Mouse (Mus musculus) 3T3-L1 (cell line): ENCODE data around the gene Fto.
A peak's percentile ranks its signal among the peaks of the same experiment; 100 is the strongest.

Experiments used
- DNase-seq: peaks from one replicate; pipeline ENCODE4 v3.0.0-alpha.2; 2015; ENCODE audit warnings: low read depth, low spot score

The Fto gene

GRCm38 (mm10) chr8:91496000-91496399, 182.7 kb downstream of the Fto start:
- no peak for DNase-seq

DNA sequence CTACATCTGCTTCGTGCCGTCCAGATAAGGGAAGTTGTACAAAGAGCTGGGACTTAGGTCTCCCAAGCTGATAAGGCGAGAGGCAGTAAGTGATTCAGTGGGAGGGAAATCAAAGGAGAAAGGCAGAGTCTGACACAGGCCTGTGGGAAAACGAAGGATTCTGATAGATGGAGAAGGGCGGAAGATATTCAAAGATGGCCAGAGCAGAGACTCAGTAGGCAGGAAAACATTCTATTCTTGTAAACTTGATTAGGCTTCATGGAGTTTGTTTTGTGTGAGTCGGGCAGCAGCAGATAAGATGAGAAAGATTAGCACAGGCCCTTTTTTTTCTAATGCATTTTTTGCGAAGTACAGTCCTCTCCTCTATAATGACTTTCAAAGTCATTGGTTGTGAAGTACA, 183.6 kb downstream of the Fto start:
- DNase-seq: no peak

DNA sequence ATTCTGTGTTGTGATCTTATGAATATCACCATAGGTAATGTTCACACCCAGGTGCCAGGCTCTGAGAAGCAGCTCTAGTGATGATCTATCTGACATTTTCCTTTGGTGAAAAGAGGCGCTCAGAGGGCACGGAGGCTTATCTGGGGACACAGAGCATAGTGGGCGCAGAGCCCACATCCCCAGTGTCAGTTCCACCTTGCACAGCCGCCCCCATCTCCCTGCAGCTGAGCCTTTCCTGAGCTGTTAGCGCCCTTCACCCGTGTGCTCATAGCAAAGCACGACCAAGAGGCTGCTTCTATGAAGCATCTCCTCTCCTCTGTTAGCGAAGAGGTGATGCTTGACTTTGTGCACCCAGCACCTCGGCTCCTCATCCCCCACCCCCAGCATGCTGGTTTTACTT, 185.3 kb downstream of the Fto start:
- DNase-seq: no peak

- no peak for DNase-seq
These were observed 186.0 kb downstream of the Fto start for GRCm38 (mm10) chr8:91499303-91499702.

GRCm38 (mm10) chr8:91501960-91502600, 188.8 kb downstream of the Fto start:
- DNase-seq: no peak

DNA sequence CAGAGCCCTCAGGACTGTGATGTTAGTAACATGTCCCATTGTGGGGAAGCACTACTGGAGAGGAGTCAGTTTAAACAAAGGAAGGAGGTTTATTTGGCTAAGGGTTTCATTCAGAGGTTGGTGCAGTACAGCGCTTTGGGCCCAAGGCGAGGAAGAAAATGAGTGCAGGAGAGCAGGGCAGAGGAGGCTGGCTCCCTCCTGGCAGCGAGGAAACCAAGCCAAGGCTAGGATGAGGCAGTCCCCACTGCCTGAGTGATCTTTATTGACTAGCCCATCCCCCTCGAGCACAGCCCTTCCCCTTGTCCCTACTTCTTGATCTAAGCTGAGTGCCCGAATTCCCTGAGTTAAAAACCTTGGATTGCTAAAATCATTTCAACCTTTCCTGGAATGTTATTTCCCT, 189.5 kb downstream of the Fto start:
- DNase-seq: no peak

DNA sequence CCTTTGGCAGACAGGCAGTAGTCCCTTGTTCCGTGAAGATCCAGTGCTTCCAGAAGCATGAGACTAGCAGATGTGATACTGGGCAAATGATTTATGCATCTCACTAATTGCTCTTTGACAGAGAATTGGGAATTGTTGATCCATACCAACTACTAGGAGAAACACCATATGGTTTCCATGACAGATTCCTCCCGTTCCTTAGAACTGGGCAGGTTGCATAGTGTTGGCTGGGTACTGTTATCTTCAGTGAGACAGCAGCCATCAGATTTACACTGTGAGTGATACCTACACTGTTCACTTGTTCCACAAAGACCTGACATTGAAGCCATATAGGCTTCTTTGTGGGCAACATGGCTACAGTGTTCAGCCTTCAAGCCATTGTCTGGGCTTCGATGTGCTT, 191.0 kb downstream of the Fto start:
- DNase-seq: no peak

- DNase-seq: no peak
These were observed 191.6 kb downstream of the Fto start for GRCm38 (mm10) chr8:91504891-91505290.

- DNase-seq: no peak
These were observed 192.2 kb downstream of the Fto start for GRCm38 (mm10) chr8:91505411-91505954.

GRCm38 (mm10) chr8:91505997-91506672, 192.8 kb downstream of the Fto start:
- no peak for DNase-seq

GRCm38 (mm10) chr8:91506682-91507257, 193.4 kb downstream of the Fto start:
- DNase-seq: no peak

DNA sequence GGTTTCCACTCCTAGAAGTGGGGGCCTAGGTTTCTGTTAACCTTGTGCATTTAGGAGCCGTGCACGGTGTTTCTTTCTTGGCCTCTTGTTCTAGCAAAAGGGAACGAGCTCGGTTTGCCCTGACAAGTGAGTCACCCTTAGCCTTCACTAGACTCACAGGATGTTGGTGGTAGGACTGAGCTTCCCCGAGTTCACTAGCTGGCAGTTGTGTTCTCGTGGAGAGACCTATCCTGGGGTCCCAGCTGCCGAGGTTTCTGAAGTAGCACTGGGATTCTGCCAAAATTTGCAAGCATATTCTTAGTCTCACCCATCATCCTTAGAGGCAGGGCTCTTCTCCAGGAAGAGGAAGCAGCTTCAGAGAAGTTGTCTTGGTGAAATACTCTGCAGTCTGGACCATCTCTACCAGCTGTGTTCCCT, 194.4 kb downstream of the Fto start:
- DNase-seq: no peak

- no peak for DNase-seq
These were observed 195.0 kb downstream of the Fto start for GRCm38 (mm10) chr8:91508284-91508683.

GRCm38 (mm10) chr8:91509206-91509899, 196.0 kb downstream of the Fto start:
- DNase-seq: no peak

DNA sequence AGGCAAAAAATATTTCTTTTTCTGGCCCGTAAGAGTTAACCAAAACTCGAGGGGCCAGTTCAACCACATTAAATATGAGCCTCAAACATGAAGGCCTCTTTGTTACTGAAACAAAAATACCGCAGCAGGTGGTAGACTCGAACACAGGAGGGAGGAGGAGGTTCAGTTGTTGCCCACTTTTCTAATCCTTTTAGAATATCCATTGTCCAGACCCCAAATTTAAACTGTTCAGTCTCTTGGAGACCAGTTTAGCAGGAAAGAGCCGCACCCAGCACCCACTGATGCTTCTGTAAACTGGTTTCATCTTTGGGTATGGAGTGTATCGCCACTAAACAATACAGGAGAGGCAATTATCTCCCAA, 196.6 kb downstream of the Fto start:
- DNase-seq: no peak

- DNase-seq: no peak
These were observed 197.4 kb downstream of the Fto start for GRCm38 (mm10) chr8:91510716-91511115.

DNA sequence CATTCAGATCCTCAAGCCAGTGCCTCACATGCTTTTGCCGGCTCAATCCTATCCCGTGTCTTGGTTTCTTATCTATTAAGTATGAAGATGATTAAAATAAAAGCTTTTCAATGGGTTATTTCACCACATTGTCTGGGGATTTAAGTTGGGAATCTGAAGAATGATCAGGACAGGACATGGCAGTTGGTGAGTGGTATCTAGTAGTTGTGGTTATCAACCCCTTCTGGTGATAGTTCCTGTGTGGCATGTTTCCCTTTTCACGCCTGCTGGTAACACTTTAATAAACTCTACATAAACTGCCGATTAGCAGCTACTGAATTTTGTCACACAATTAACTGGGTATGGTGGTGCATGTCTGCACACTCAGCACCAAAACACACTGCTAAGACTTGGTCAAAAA, 198.6 kb downstream of the Fto start:
- DNase-seq: no peak

DNA sequence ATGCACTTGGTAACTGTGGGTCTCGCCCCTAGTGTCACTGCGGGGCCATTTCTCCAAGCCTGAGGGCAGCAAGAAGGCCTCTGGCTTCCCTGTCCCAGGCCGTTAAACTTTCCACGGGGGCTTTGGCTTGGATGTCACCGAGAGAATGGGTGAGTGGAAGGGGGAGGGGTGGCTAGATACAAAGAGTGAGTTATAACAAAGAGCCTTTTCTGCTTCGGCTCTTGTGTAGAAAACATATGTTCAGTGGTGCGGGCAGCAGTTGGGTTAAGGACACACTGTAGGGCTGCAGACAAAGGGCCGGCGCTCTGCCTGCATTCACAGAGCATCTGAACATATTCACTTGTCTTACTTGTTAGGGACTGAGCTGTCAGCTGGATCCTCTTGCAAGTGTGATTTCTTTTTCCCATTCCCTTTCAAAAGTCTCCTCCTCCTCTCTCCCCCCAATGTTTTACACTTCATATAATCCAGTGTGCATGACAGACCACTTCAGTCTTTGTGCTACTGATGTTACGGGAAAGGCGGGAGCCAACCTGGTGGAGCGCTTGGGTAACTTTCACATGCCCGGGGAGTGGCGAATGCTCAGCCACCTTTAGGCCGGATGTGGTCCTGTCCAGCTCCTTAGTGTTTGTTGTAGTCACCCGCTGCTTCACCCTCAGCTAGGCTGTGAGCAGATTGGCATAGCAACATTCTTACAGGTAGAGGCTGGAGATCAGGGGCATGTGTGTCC, 201.6 kb downstream of the Fto start:
- no peak for DNase-seq

DNA sequence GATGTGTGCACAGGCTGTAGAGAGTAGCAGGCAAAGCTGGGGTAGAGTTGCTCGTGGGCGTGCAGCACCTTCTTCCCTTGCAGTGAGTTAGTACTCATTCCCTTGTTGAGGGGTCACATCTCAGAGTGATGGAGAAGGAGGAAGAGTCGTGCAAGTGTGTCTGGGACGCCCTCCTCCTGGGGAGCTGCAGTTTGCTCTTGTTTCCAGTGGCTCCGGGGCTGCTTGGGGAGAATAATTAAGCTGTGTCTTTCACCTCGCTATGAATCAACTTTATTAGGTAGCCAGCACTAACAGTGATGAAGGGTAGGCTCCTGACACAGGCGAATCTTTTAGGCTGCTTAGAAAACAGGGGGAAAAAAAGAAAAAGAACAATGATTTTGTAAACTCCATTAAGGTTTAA, 203.1 kb downstream of the Fto start:
- DNase-seq: no peak

- DNase-seq: no peak
These were observed 204.8 kb downstream of the Fto start for GRCm38 (mm10) chr8:91518085-91518484.

DNA sequence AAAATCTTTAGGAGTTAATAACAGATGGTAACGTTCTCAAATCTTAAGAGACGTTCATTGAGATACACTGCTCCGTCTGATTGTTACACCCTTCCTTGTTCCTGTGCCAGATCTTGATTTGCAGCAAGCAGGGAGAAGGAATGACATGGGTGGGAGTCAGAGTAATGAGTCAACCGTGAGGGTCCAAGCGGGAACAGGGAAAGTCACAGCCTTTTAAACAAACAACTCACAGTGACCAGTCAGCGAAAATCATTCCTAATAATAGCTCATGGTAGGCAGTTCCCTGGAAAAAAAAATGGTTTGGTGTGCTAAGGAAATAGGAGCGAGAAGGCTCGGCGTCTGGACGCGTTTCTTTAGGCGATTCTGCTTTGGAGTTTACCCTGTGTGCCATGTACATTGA, 208.9 kb downstream of the Fto start:
- DNase-seq: peak; percentile 15
